Mouse (Mus musculus): ENCODE results near the gene Ranbp17. TPM values are rescaled to one million over a fixed set of nuclear protein-coding genes. Genes with fewer than 3 reads are reported as not detected.

Gene Ranbp17
- polyA plus RNA-seq, 1 experiment: not detected

- Histone ChIP-seq H3K4me3 (ENCODE audit: insufficient read depth, low read length) (no peak overlapping the region), H3K27ac (ENCODE audit: insufficient read depth, low read depth, low read length) (no peak overlapping the region), H3K4me1 (ENCODE audit: control insufficient read depth, insufficient read depth, low read length) (no peaks in the 10 kb centered on the region)
- TF ChIP-seq POLR2A (IDR thresholded peaks at IDR 0.05; ENCODE audit: borderline replicate concordance, low read depth, low read length) (no peak), CTCF (IDR thresholded peaks at IDR 0.05; ENCODE audit: low read depth, low read length) (no peak)
Observed at GRCm38 (mm10) chr11:33180701-33181116, 332.8 kb downstream of the Ranbp17 start.

- no peaks in the 10 kb centered on the region for H3K4me1 ChIP-seq (ENCODE audit: control insufficient read depth, insufficient read depth, low read length)
- no peak overlapping the region for H3K27ac ChIP-seq (ENCODE audit: insufficient read depth, low read depth, low read length)
- no peak overlapping the region for H3K4me3 ChIP-seq (ENCODE audit: insufficient read depth, low read length)
- TF ChIP-seq CTCF (IDR thresholded peaks at IDR 0.05; ENCODE audit: low read depth, low read length): no peak
- no peak for TF ChIP-seq POLR2A (IDR thresholded peaks at IDR 0.05; ENCODE audit: borderline replicate concordance, low read depth, low read length)
Observed at GRCm38 (mm10) chr11:33179802-33180201, 333.7 kb downstream of the Ranbp17 start.

GRCm38 (mm10) chr11:33176525-33177245, 336.9 kb downstream of the Ranbp17 start:
- Histone ChIP-seq H3K27ac (ENCODE audit: insufficient read depth, low read depth, low read length) (no peak overlapping the region), H3K4me1 (ENCODE audit: control insufficient read depth, insufficient read depth, low read length) (no peaks in the 10 kb centered on the region), H3K4me3 (ENCODE audit: insufficient read depth, low read length) (no peak overlapping the region)
- TF ChIP-seq CTCF (IDR thresholded peaks at IDR 0.05; ENCODE audit: low read depth, low read length) (peak; percentile 52; the same call in 1 of the 2 replicates), POLR2A (IDR thresholded peaks at IDR 0.05; ENCODE audit: borderline replicate concordance, low read depth, low read length) (no peak)

GRCm38 (mm10) chr11:33175768-33176167, 337.8 kb downstream of the Ranbp17 start:
- TF ChIP-seq POLR2A (IDR thresholded peaks at IDR 0.05; ENCODE audit: borderline replicate concordance, low read depth, low read length) (no peak), CTCF (IDR thresholded peaks at IDR 0.05; ENCODE audit: low read depth, low read length) (no peak)
- no peak overlapping the region for H3K27ac ChIP-seq (ENCODE audit: insufficient read depth, low read depth, low read length)
- H3K4me3 ChIP-seq (ENCODE audit: insufficient read depth, low read length): no peak overlapping the region
- H3K4me1 ChIP-seq (ENCODE audit: control insufficient read depth, insufficient read depth, low read length): no peaks in the 10 kb centered on the region

- TF ChIP-seq POLR2A (IDR thresholded peaks at IDR 0.05; ENCODE audit: borderline replicate concordance, low read depth, low read length): no peak
- TF ChIP-seq CTCF (IDR thresholded peaks at IDR 0.05; ENCODE audit: low read depth, low read length): peak; percentile 67
- Histone ChIP-seq H3K27ac (ENCODE audit: insufficient read depth, low read depth, low read length) (no peak overlapping the region), H3K4me1 (ENCODE audit: control insufficient read depth, insufficient read depth, low read length) (no peaks in the 10 kb centered on the region), H3K4me3 (ENCODE audit: insufficient read depth, low read length) (no peak overlapping the region)
Observed at GRCm38 (mm10) chr11:33170489-33170888, 343.1 kb downstream of the Ranbp17 start.

- Histone ChIP-seq H3K4me1 (ENCODE audit: control insufficient read depth, insufficient read depth, low read length) (peaks cover 2% of the 10 kb centered on the region; the same call in 1 of the 2 replicates), H3K4me3 (ENCODE audit: insufficient read depth, low read length) (peak within 1 kb of the TSS; percentile 96), H3K27ac (ENCODE audit: insufficient read depth, low read depth, low read length) (peak within 1 kb of the TSS; percentile 80)
- no peak for TF ChIP-seq CTCF (IDR thresholded peaks at IDR 0.05; ENCODE audit: low read depth, low read length)
- TF ChIP-seq POLR2A (IDR thresholded peaks at IDR 0.05; ENCODE audit: borderline replicate concordance, low read depth, low read length): peak; percentile 93
Observed at GRCm38 (mm10) chr11:33162998-33163506, 350.5 kb downstream of the Ranbp17 start, which contains the start of gene Npm1. Gene Npm1 (minus strand): TSS chr11:33163206.

GRCm38 (mm10) chr11:33162211-33162997, 351.1 kb downstream of the Ranbp17 start:
- Histone ChIP-seq H3K4me1 (ENCODE audit: control insufficient read depth, insufficient read depth, low read length) (peaks cover 2% of the 10 kb centered on the region; the same call in 1 of the 2 replicates), H3K4me3 (ENCODE audit: insufficient read depth, low read length) (peak overlapping the region; percentile 96), H3K27ac (ENCODE audit: insufficient read depth, low read depth, low read length) (peak overlapping the region; percentile 76)
- no peak for TF ChIP-seq POLR2A (IDR thresholded peaks at IDR 0.05; ENCODE audit: borderline replicate concordance, low read depth, low read length)
- no peak for TF ChIP-seq CTCF (IDR thresholded peaks at IDR 0.05; ENCODE audit: low read depth, low read length)

Other genes with a start within 250 kb of the Ranbp17 start
- not detected in 2 replicates for gene Gm12117, start 237.0 kb downstream of the Ranbp17 start, polyA plus RNA-seq (2012; ENCODE audit: insufficient read depth, insufficient read length, missing spikeins)
- gene Gabrp, start 65.2 kb upstream of the Ranbp17 start, polyA plus RNA-seq (2012; ENCODE audit: insufficient read depth, insufficient read length, missing spikeins): not detected in 2 replicates
- not detected in 2 replicates for gene D130052B06Rik, start 85.6 kb upstream of the Ranbp17 start, polyA plus RNA-seq (2012; ENCODE audit: insufficient read depth, insufficient read length, missing spikeins)